Mouse (Mus musculus): ENCODE measurements around the gene Becn1.

The Becn1 gene

GRCm38 (mm10) chr11:101315082-101315650, 13.1 kb upstream of the Becn1 start:
- DNase-seq = no peak

- DNase-seq = no peak
These were observed 12.5 kb upstream of the Becn1 start for GRCm38 (mm10) chr11:101314567-101314966.

- no peak for DNase-seq
These were observed 10.1 kb upstream of the Becn1 start for GRCm38 (mm10) chr11:101312150-101312549.

DNA sequence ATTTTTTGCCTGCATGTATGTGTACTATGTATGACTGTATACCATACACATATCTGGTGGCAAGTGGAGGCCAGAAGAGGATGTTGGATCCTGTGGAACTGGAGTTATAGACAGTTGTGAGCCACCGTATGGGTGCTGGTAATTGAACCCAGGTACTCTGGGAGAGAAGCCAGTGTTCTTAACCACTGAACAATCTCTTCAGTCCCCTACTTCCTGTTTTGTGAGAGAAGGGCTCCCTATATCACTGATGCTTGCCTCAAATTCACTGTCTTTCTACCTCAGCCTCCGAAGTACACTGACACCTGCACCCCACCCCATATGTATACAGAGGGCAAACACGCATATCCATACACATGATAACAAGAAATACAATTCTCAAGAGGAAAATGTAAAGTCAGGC, 9.0 kb upstream of the Becn1 start:
- DNase-seq = no peak

- DNase-seq = no peak
These were observed 5.7 kb upstream of the Becn1 start for GRCm38 (mm10) chr11:101307744-101308143.

- DNase-seq = no peak
These were observed 635 bp downstream of the Becn1 start for GRCm38 (mm10) chr11:101301299-101302003.

DNA sequence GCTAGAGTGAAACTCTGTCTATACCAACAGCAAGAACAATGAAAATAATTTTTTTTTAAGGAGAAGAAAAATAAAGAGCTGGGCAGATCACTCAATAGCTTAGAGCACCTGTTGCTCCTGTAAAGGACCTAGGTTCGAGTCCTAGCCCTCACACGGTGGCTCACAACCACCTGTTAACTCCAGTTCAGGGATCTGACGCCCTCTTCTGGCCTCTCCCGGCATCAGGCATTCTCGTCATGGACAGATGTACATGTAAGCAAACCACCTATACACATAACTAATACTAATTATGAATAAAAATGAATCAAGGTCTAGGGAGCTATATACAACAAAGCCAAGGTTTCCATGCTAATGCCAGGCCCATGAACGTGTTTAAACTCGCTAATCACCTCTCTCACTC, 1.2 kb downstream of the Becn1 start:
- no peak for DNase-seq

DNA sequence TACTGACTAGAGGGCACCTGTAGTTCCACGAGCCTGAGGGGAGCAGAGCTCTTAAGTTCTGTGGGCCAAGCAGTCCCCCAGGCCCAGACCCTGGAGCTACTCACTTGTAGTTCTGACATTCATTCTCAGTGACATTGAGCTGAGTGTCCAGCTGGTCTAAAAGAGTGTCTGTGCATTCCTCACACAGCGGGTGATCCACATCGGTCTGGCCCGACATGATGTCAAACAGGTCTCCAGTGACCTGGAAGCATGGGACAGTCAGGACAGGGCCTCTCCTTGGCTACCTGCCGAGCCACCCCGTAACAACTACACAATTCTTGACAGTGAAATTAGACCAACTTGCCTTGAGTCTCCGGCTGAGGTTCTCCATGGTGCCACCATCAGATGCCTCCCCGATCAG, 6.9 kb downstream of the Becn1 start:
- DNase-seq = no peak

- no peak for DNase-seq
These were observed 10.9 kb downstream of the Becn1 start for GRCm38 (mm10) chr11:101291231-101291630.

DNA sequence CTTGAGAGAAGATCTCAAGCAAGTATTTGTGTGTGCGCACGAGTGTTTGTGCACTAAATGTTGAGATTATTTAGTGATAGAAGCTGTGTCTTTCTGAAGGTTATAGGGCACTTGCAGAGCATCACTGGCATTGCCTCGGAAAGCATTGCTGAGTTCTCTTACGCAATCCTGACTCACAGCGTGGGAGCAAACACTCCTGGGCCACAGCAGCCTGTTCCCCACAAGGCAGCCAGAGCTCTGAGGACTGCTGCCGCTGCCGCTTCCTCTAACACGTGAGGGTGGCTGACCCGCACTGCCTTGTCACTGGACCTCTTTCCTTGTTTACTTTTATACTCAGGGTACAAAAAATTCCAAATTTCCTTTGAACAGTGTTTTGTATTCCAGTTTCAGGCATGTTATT, 14.8 kb downstream of the Becn1 start:
- no peak for DNase-seq

- DNase-seq = no peak
These were observed 18.3 kb downstream of the Becn1 start for GRCm38 (mm10) chr11:101283805-101284204.

DNA sequence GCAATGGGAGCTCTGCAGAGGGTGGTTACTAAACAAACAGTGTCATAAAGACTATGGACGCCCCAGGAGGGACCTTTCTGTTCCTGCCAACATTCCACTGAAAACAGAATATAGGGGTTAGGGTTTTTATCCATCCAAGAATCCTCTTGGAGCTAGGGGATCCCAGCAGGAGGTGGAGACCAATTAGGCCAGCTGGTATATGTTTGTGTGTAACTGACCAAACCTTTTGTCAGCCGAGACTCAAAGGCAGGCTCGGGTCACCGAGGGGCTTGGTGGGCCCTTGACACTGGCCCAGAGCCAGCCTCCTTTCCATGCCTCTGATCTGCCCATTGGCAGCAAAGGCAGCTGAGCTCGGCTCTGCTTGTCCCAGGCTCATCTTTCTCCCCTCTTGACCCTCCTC, 19.2 kb downstream of the Becn1 start:
- DNase-seq = no peak

DNA sequence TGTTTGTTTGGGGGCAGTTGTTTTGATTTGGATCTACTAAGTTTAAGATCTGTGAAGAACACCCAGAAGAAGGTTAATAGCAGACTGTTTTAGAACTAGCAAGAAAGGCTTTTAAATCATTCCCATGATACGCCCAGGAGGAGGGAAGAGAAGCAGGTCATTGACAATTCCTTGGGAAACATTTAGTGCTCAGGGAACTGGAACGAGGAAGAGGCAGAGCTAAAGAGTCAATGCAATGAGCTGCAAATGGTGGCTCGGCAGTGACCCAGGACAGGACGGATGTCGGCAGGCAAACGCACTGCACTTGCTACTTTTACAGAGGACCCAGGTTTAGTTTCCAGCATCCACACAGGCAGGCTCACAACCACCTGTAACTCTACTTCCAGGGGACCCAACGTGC, 21.2 kb downstream of the Becn1 start:
- DNase-seq = no peak

- no peak for DNase-seq
These were observed 22.9 kb downstream of the Becn1 start for GRCm38 (mm10) chr11:101279193-101279569.

GRCm38 (mm10) chr11:101278223-101279192, 23.6 kb downstream of the Becn1 start, which contains the start of the genes Cntd1 and Coa3:
TSS of gene Cntd1 (plus strand) at chr11:101279012.
TSS of gene Coa3 (minus strand) at chr11:101279114.
- DNase-seq = peak; percentile 83

DNA sequence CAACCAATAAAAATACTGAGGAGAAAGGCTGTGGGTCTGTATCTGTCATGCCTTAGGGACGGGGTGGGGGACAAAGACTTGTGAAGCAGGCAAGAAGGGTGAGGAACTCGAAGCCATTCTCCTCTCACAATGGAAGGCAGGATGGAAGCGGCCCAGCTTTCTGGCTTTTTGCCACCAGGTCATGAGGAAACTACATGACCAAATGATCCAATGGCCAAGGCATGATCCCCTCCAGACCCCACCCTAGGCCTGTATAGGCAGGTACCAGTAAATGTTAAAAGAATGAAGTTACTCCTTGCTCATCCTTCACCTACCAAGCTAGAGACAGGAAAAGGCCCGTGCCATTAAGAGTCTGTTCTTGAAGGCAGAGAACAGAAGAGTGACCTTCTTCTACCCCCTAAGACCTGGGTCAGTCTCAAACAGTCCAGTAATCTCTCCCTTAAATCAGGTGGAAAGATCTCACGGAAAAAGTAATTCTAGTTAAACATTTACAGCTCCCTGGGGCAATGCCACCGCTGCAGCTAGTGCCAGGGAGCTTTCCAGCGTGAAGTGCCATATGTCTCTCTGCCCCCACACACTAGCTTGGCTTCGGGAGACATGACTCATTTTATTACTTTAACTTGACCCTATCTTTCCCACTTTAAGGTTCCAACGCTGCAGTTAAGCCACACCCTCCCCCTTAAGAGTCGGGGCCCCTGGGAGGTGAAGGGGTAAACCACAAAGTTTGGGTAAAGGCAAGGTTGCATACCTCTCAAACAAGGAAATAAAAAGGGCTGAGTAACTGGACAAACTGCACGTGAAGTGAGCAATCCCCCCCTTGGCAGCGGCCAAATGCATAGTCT, 24.5 kb downstream of the Becn1 start:
- DNase-seq = no peak

GRCm38 (mm10) chr11:101276319-101277070, 25.6 kb downstream of the Becn1 start:
- DNase-seq = no peak

GRCm38 (mm10) chr11:101275309-101275708, 26.8 kb downstream of the Becn1 start:
- DNase-seq = no peak

DNA sequence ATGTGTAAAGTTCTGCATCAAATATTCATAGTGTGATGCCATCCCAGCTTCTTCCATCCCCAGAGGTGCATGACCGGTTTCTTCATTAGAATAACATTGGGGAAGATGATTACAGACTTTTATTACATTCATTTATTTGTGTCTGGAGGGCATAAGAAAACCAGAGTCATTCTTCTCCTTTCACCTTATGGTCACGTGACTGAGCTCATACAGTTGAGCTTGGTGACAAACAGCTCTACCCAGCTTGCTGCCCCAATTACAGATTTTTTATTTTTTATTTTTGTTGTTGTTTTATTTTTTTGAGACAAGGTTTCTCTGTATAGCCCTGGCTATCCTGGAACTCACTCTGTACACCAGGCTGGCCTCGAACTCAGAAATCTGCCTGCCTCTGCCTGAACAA, 29.6 kb downstream of the Becn1 start:
- no peak for DNase-seq

DNA sequence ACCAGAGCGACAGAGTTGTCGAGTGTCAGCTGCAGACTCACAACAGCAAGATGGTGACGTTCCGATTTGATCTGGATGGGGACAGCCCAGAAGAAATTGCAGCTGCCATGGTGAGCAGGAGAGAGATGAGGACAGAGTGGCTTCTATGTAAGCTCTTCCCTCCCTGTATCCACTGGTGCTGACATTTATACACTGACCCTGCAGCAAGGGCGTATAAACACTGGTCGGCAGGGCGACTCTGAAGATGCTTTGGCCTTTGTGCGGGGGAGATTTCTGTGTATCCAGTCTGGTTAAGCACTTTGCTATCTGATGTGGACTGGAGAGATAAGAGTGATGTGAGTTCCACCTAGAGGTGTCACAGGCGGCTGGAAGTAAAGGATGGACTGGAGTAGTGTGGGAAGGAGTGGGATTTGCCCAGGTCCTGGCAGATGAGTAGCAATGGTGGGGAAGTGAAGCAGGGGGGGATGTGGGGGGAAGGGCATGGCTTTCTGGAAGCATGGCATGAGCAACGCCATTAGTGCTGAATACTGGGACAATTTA, 32.4 kb downstream of the Becn1 start:
- DNase-seq = no peak

- DNase-seq = no peak
These were observed 36.2 kb downstream of the Becn1 start for GRCm38 (mm10) chr11:101265906-101266305.
